Mouse (Mus musculus): Measurements from ENCODE around the gene Pygb. TPM values are rescaled to one million over a fixed set of nuclear protein-coding genes. Genes with fewer than 3 reads are reported as not detected.

The Pygb gene
- polyA plus RNA-seq, 1 experiment from 2014 or later = 89.4 TPM

GRCm38 (mm10) chr2:150847436-150847995, 61.0 kb downstream of the Pygb start:
- WGBS = 85% methylated on average over 8 of the region's 8 CpGs
- H3K4me2 ChIP-seq = no peak overlapping the region
- ATAC-seq (ENCODE audit: insufficient number of reproducible peaks, insufficient read depth, low FRiP score, low TSS enrichment, low read depth) = no peak
- no peak overlapping the region for H3K4me3 ChIP-seq
- no peaks in the 10 kb centered on the region for H3K4me1 ChIP-seq
- no peaks in the 10 kb centered on the region for H3K27me3 ChIP-seq
- 0 out of 2 replicates have a peak, but pooled peaks cover 11% of the 10 kb centered on the region for H3K36me3 ChIP-seq
- no peak overlapping the region for H3K9ac ChIP-seq
- no peaks in the 10 kb centered on the region for H3K9me3 ChIP-seq
- H3K27ac ChIP-seq = no peak overlapping the region

DNA sequence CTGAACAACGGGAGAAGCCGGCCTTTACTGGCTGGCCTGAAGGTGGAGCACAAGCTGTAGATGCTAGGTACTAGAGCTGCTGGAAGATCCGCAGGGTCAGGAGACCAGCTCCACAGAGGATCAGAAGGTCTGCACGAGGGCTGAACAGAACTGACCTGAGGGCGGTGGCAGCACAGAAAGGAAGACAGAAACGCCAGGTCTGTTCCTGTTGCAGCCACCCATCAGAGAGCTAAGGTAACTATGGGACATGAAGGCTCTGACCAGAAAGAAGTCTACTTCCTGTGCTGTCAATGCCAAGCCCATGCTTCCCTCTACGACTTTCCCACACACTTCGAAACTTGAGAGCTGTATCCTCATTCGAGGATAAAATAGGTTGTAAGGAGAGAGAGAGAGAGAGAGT, 64.7 kb downstream of the Pygb start:
- no peak overlapping the region for H3K4me3 ChIP-seq
- WGBS = 69% methylated on average over 9 of the region's 9 CpGs
- H3K27me3 ChIP-seq = no peaks in the 10 kb centered on the region
- no peak overlapping the region for H3K9ac ChIP-seq
- H3K4me1 ChIP-seq = no peaks in the 10 kb centered on the region
- H3K9me3 ChIP-seq = no peaks in the 10 kb centered on the region
- H3K36me3 ChIP-seq = 0 out of 2 replicates have a peak, but pooled peaks cover 6% of the 10 kb centered on the region
- no peak overlapping the region for H3K27ac ChIP-seq
- no peak overlapping the region for H3K4me2 ChIP-seq
- ATAC-seq (ENCODE audit: insufficient number of reproducible peaks, insufficient read depth, low FRiP score, low TSS enrichment, low read depth) = no peak

- Histone ChIP-seq H3K36me3 (0 out of 2 replicates have a peak, but pooled peaks cover 3% of the 10 kb centered on the region), H3K9me3 (no peaks in the 10 kb centered on the region), H3K27me3 (no peaks in the 10 kb centered on the region), H3K27ac (no peak overlapping the region), H3K9ac (no peak overlapping the region), H3K4me1 (no peaks in the 10 kb centered on the region), H3K4me3 (no peak overlapping the region), H3K4me2 (no peak overlapping the region)
- ATAC-seq (ENCODE audit: insufficient number of reproducible peaks, insufficient read depth, low FRiP score, low TSS enrichment, low read depth) = no peak
These were observed 68.7 kb downstream of the Pygb start for GRCm38 (mm10) chr2:150855186-150855585.

- 85% methylated on average over 9 of the region's 9 CpGs for WGBS
- H3K4me1 ChIP-seq = no peaks in the 10 kb centered on the region
- H3K36me3 ChIP-seq = 0 out of 2 replicates have a peak, but pooled peaks cover 3% of the 10 kb centered on the region
- H3K9me3 ChIP-seq = no peaks in the 10 kb centered on the region
- H3K4me3 ChIP-seq = no peak overlapping the region
- H3K27ac ChIP-seq = no peak overlapping the region; the same call in 1 of the 2 replicates
- no peak overlapping the region for H3K4me2 ChIP-seq
- no peaks in the 10 kb centered on the region for H3K27me3 ChIP-seq
- ATAC-seq (ENCODE audit: insufficient number of reproducible peaks, insufficient read depth, low FRiP score, low TSS enrichment, low read depth) = no peak
- H3K9ac ChIP-seq = no peak overlapping the region
These were observed 72.4 kb downstream of the Pygb start for GRCm38 (mm10) chr2:150858724-150859487.

DNA sequence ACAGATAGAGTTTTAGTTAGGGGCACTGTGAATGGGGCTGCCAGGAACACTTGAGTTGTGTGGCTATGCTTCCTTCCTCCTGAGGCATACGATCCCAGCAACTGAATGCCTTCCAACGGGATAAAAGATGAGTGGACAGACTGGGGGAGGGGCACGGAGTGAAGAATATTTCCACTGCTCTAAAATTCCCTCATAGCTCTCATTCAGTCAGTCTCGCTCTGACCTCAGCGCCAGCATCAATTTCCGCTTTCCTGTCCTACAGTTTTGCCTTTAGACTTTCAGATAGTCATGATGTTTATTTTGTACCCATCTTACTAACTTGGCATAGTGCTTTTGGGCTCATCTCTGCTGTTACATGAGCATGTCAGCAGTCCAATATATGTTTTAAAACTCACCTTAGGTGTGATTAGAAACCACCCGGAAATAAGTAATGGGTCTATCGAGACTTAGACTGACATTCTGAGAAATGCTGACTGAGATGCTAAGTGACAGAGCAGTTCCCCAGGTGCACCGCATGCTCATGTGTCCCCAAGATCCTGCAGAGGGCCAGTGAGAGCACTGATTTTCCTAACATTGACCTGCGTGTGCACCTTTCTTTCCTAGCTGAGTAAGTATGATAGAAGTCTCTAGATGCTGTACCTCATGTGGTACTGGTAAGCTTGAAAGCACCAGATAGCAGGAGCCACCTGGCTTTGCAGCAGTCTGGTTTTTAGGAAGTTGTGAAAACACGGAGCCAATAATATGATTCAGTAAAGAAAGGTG, 73.4 kb downstream of the Pygb start:
- no peak overlapping the region for H3K4me2 ChIP-seq
- 75% methylated on average over 11 of the region's 11 CpGs for whole genome bisulfite sequencing
- no peaks in the 10 kb centered on the region for H3K27me3 ChIP-seq
- no peak overlapping the region for H3K4me3 ChIP-seq
- H3K36me3 ChIP-seq = 0 out of 2 replicates have a peak, but pooled peaks cover 3% of the 10 kb centered on the region
- H3K4me1 ChIP-seq = no peaks in the 10 kb centered on the region
- no peak overlapping the region for H3K9ac ChIP-seq
- ATAC-seq (ENCODE audit: insufficient number of reproducible peaks, insufficient read depth, low FRiP score, low TSS enrichment, low read depth) = no peak
- H3K9me3 ChIP-seq = no peaks in the 10 kb centered on the region
- H3K27ac ChIP-seq = no peak overlapping the region

DNA sequence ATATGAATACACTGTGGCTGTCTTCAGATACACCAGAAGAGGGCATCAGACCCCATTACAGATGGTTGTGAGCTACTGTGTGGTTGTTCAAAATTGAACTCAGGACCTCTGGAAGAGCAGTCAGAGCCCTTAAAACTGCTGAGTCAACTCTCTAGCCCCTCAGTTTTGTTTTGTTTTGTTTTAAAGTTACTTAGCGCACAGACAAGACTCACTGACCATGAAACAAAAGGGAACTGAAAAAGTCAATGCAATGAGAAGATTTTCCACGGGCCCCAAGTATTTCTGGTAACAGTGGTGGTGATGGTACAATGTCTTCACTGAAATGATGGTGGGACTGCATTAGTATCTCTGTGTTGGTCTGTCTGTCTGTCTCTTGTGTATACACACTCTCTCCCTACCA, 74.6 kb downstream of the Pygb start:
- Histone ChIP-seq H3K4me1 (no peaks in the 10 kb centered on the region), H3K9me3 (no peaks in the 10 kb centered on the region), H3K27me3 (no peaks in the 10 kb centered on the region), H3K36me3 (no peaks in the 10 kb centered on the region), H3K27ac (no peak overlapping the region), H3K4me3 (no peak overlapping the region), H3K9ac (no peak overlapping the region), H3K4me2 (no peak overlapping the region)
- 89% methylated on average over 2 of the region's 2 CpGs for WGBS
- ATAC-seq (ENCODE audit: insufficient number of reproducible peaks, insufficient read depth, low FRiP score, low TSS enrichment, low read depth) = no peak

- H3K9ac ChIP-seq = no peak overlapping the region
- H3K4me2 ChIP-seq = no peak overlapping the region
- no peak overlapping the region for H3K4me3 ChIP-seq
- H3K27ac ChIP-seq = no peak overlapping the region
- no peak for ATAC-seq (ENCODE audit: insufficient number of reproducible peaks, insufficient read depth, low FRiP score, low TSS enrichment, low read depth)
- no peaks in the 10 kb centered on the region for H3K36me3 ChIP-seq
- no peaks in the 10 kb centered on the region for H3K4me1 ChIP-seq
- no peaks in the 10 kb centered on the region for H3K9me3 ChIP-seq
- WGBS = 97% methylated on average over 2 of the region's 2 CpGs
- H3K27me3 ChIP-seq = no peaks in the 10 kb centered on the region
These were observed 80.5 kb downstream of the Pygb start for GRCm38 (mm10) chr2:150867021-150867420.

GRCm38 (mm10) chr2:150869446-150869845, 82.9 kb downstream of the Pygb start:
- no peaks in the 10 kb centered on the region for H3K36me3 ChIP-seq
- H3K9me3 ChIP-seq = no peaks in the 10 kb centered on the region
- H3K27me3 ChIP-seq = no peaks in the 10 kb centered on the region
- 95% methylated on average over 1 of the region's 1 CpGs for WGBS
- no peak overlapping the region for H3K4me2 ChIP-seq
- ATAC-seq (ENCODE audit: insufficient number of reproducible peaks, insufficient read depth, low FRiP score, low TSS enrichment, low read depth) = no peak
- no peaks in the 10 kb centered on the region for H3K4me1 ChIP-seq
- no peak overlapping the region for H3K4me3 ChIP-seq
- no peak overlapping the region for H3K9ac ChIP-seq
- H3K27ac ChIP-seq = no peak overlapping the region

DNA sequence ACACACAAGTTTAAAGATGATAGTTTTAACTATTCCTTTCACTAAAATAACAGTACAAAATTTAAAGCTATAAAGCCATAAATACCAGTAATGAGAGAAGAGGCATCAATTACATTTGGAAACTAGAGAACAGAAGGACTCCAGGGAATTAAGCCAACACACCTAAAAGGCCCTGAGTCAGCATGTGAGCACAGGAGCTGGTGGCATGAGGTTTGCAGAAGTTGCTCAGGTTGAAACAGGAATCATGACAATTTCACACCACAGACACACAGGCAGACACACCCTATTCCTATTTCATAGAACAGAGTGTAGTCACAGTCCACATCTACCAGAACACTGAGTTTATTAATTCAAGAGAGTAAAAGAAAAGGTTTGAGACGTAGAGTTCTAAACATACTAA, 88.0 kb downstream of the Pygb start:
- no peak overlapping the region for H3K9ac ChIP-seq
- no peak for ATAC-seq (ENCODE audit: insufficient number of reproducible peaks, insufficient read depth, low FRiP score, low TSS enrichment, low read depth)
- no peak overlapping the region for H3K27ac ChIP-seq
- H3K4me3 ChIP-seq = no peak overlapping the region
- H3K27me3 ChIP-seq = no peaks in the 10 kb centered on the region
- 83% methylated on average over 1 of the region's 1 CpGs for WGBS
- no peak overlapping the region for H3K4me2 ChIP-seq
- H3K9me3 ChIP-seq = no peaks in the 10 kb centered on the region
- H3K4me1 ChIP-seq = no peaks in the 10 kb centered on the region
- no peaks in the 10 kb centered on the region; the same call in 1 of the 2 replicates for H3K36me3 ChIP-seq

DNA sequence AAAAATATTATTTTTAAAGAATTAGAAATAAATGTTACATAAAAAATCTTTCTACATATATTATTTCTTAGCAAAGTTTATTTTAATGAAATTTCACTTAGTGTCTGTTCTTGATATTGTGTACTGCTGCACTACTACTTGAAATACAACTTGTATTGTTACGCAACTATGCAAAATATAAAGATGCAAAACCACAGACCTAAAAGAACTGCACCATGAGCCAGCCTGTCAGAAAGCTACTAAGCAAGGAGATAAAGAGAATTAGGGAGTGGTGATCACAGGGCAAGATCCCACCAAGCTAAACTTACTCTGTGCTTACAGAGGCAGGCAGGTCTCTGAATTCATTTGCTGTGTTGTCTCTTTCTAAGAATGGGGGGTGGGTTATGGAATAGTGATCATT, 88.7 kb downstream of the Pygb start:
- Histone ChIP-seq H3K4me3 (no peak overlapping the region), H3K27ac (no peak overlapping the region), H3K9me3 (no peaks in the 10 kb centered on the region), H3K27me3 (no peaks in the 10 kb centered on the region), H3K4me2 (no peak overlapping the region), H3K4me1 (no peaks in the 10 kb centered on the region), H3K36me3 (no peaks in the 10 kb centered on the region; the same call in 1 of the 2 replicates), H3K9ac (no peak overlapping the region)
- no peak for ATAC-seq (ENCODE audit: insufficient number of reproducible peaks, insufficient read depth, low FRiP score, low TSS enrichment, low read depth)
- WGBS = 95% methylated on average over 1 of the region's 1 CpGs

DNA sequence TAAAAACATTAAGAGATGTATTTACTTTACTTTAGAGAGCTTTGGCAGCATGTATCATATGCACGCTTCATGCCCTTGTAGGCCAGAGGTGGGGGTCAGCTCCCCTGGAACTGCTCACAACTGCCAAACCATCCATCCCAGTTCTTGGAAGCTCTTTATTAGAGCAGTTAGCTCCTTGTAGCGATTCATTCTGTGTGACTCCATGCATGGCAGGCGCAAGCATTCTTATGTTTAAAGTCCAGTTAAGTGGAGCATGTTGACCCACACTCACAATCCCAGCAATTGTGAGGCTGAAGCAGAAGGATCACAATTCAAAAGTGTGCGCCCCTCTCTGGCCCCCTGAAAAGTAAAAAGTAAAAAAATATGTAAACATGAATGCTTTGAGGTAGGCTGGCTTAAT, 91.0 kb downstream of the Pygb start:
- ATAC-seq (ENCODE audit: insufficient number of reproducible peaks, insufficient read depth, low FRiP score, low TSS enrichment, low read depth) = no peak
- H3K4me3 ChIP-seq = no peak overlapping the region

More for the DNA sequence above, 91.0 kb downstream of the Pygb start:
- Histone ChIP-seq H3K27ac (no peak overlapping the region), H3K9ac (no peak overlapping the region), H3K4me1 (no peaks in the 10 kb centered on the region), H3K27me3 (no peaks in the 10 kb centered on the region), H3K36me3 (no peaks in the 10 kb centered on the region; the same call in 1 of the 2 replicates), H3K9me3 (no peaks in the 10 kb centered on the region), H3K4me2 (no peak overlapping the region)
- 91% methylated on average over 4 of the region's 4 CpGs for WGBS

Data from embryonic facial prominence, embryonic 13.5 days (tissue).